Mouse (Mus musculus) midbrain, embryonic 15.5 days (tissue): ENCODE measurements around the gene Unc80. TPM values are rescaled to one million over a fixed set of nuclear protein-coding genes. Genes with fewer than 3 reads are reported as not detected.

Source experiments
- ATAC-seq: fragments of 200-750 bp; cut with Nextera tagmentation; replicated peaks from 2 replicates; pipeline ENCODE4 v1.8.0; 2017; ENCODE audit warnings: moderate TSS enrichment
- H3K27ac ChIP-seq: fragments of 300-500 bp; sonication (generic); 2 replicates; pipeline ENCODE4 v1.5.1; 2015; ENCODE audit warnings: mild to moderate bottlenecking, inconsistent platforms
- H3K27me3 ChIP-seq: fragments of 300-500 bp; sonication (generic); replicated peaks from 2 replicates; pipeline ENCODE4 v1.6.1; 2015; ENCODE audit warnings: inconsistent platforms
- H3K36me3 ChIP-seq: fragments of 300-500 bp; sonication (generic); replicated peaks from 2 replicates; pipeline ENCODE4 v1.6.1; 2015; ENCODE audit warnings: inconsistent platforms
- H3K4me1 ChIP-seq: fragments of 300-500 bp; sonication (generic); 2 replicates; pipeline ENCODE4 v1.6.1; 2015; ENCODE audit warnings: inconsistent platforms
- H3K4me2 ChIP-seq: fragments of 300-500 bp; sonication (generic); 2 replicates; pipeline ENCODE4 v1.6.1; 2015; ENCODE audit warnings: inconsistent platforms, mild to moderate bottlenecking, moderate library complexity
- H3K4me3 ChIP-seq: fragments of 300-500 bp; sonication (generic); 2 replicates; pipeline ENCODE4 v1.5.1; 2015; ENCODE audit warnings: mild to moderate bottlenecking, inconsistent platforms
- H3K9ac ChIP-seq: fragments of 300-500 bp; sonication (generic); 2 replicates; pipeline ENCODE4 v1.6.1; 2015; ENCODE audit warnings: mild to moderate bottlenecking, inconsistent platforms
- H3K9me3 ChIP-seq: fragments of 300-500 bp; sonication (generic); 2 replicates; pipeline ENCODE4 v1.6.1; 2016; ENCODE audit warnings: inconsistent platforms
- WGBS: fragments of 180-500 bp; shearing (Covaris S2); methylation state at CpG from one replicate; pipeline ENCODE4 v1.1.7; 2015; ENCODE audit warnings: mixed read lengths; 5-methylcytosine and 5-hydroxymethylcytosine counted together
- polyA plus RNA-seq: library from polyadenylated mRNA; unstranded; fragments of >200 nt; fragmentation: Nextera tagmentation; extraction: Ambion mirVana; gene quantifications from 2 replicates; pipeline ENCODE4 v1.2.1, GENCODE M21; 2015

Unc80 gene
- polyA plus RNA-seq, result 6.0 and 6.4 TPM in 2 replicates

- peak; percentile 93 for ATAC-seq
- 1% methylated on average over 74 of the region's 83 CpGs for WGBS
- H3K27ac ChIP-seq, result peak within 1 kb of the TSS; percentile 78
- H3K36me3 ChIP-seq, result no peaks in the 10 kb centered on the region
- peaks cover 7% of the 10 kb centered on the region for H3K4me1 ChIP-seq
- peak within 1 kb of the TSS; percentile 63 for H3K4me2 ChIP-seq
- H3K27me3 ChIP-seq, result no peaks in the 10 kb centered on the region
- peak within 1 kb of the TSS; percentile 64 for H3K4me3 ChIP-seq
- peak within 1 kb of the TSS; percentile 70 for H3K9ac ChIP-seq
- no peaks in the 10 kb centered on the region for H3K9me3 ChIP-seq
These were observed at the start of gene Unc80 for GRCm38 (mm10) chr1:66467821-66468703. Gene Unc80 (plus strand): TSS chr1:66468367.

- Histone ChIP-seq H3K4me2 (no peak overlapping the region), H3K9ac (no peak overlapping the region), H3K36me3 (peaks cover 45% of the 10 kb centered on the region), H3K27me3 (no peaks in the 10 kb centered on the region), H3K27ac (no peak overlapping the region), H3K4me1 (peaks cover 3% of the 10 kb centered on the region; the same call in 1 of the 2 replicates), H3K9me3 (no peaks in the 10 kb centered on the region), H3K4me3 (no peak overlapping the region)
- 93% methylated on average over 5 of the region's 5 CpGs for WGBS
- no peak for ATAC-seq
These were observed 42.1 kb upstream of the Unc80 start for GRCm38 (mm10) chr1:66426073-66426472.

- Histone ChIP-seq H3K9me3 (no peaks in the 10 kb centered on the region), H3K4me1 (peaks cover 3% of the 10 kb centered on the region; the same call in 1 of the 2 replicates), H3K4me2 (no peak overlapping the region), H3K27ac (no peak overlapping the region), H3K9ac (no peak overlapping the region), H3K27me3 (no peaks in the 10 kb centered on the region), H3K4me3 (no peak overlapping the region), H3K36me3 (peaks cover 38% of the 10 kb centered on the region)
- ATAC-seq, result no peak
These were observed 37.2 kb upstream of the Unc80 start for GRCm38 (mm10) chr1:66430962-66431361.

GRCm38 (mm10) chr1:66431472-66431871, 36.7 kb upstream of the Unc80 start:
- Histone ChIP-seq H3K27me3 (no peaks in the 10 kb centered on the region), H3K9ac (no peak overlapping the region), H3K36me3 (peaks cover 33% of the 10 kb centered on the region), H3K27ac (no peak overlapping the region), H3K4me1 (peaks cover 3% of the 10 kb centered on the region; the same call in 1 of the 2 replicates), H3K9me3 (no peaks in the 10 kb centered on the region), H3K4me3 (no peak overlapping the region), H3K4me2 (no peak overlapping the region)
- 88% methylated on average over 6 of the region's 6 CpGs for WGBS
- ATAC-seq, result no peak

- no peak overlapping the region for H3K4me2 ChIP-seq
- no peak overlapping the region for H3K9ac ChIP-seq
- H3K4me3 ChIP-seq, result no peak overlapping the region
- no peak overlapping the region for H3K27ac ChIP-seq
- H3K27me3 ChIP-seq, result no peaks in the 10 kb centered on the region
- no peaks in the 10 kb centered on the region for H3K4me1 ChIP-seq
- no peaks in the 10 kb centered on the region for H3K9me3 ChIP-seq
- peaks cover 40% of the 10 kb centered on the region for H3K36me3 ChIP-seq
- WGBS, result 94% methylated on average over 2 of the region's 2 CpGs
- no peak for ATAC-seq
These were observed 30.1 kb upstream of the Unc80 start for GRCm38 (mm10) chr1:66438069-66438468.

- ATAC-seq, result 0 out of 2 replicates have a peak, but pooled peaks have one; percentile 27
- Histone ChIP-seq H3K9ac (no peak overlapping the region), H3K36me3 (peaks cover 37% of the 10 kb centered on the region), H3K9me3 (no peaks in the 10 kb centered on the region), H3K27ac (no peak overlapping the region), H3K4me3 (no peak overlapping the region), H3K4me1 (no peaks in the 10 kb centered on the region), H3K4me2 (no peak overlapping the region), H3K27me3 (no peaks in the 10 kb centered on the region)
- 73% methylated on average over 2 of the region's 2 CpGs for WGBS
These were observed 25.2 kb upstream of the Unc80 start for GRCm38 (mm10) chr1:66442922-66443321.

GRCm38 (mm10) chr1:66449471-66449870, 18.7 kb upstream of the Unc80 start:
- WGBS, result 72% methylated on average over 2 of the region's 2 CpGs

GRCm38 (mm10) chr1:66456580-66456979, 11.6 kb upstream of the Unc80 start:
- H3K9me3 ChIP-seq, result no peaks in the 10 kb centered on the region
- no peak overlapping the region for H3K4me3 ChIP-seq

More at GRCm38 (mm10) chr1:66449471-66449870, 18.7 kb upstream of the Unc80 start:
- H3K4me3 ChIP-seq, result no peak overlapping the region
- no peaks in the 10 kb centered on the region for H3K36me3 ChIP-seq
- no peaks in the 10 kb centered on the region for H3K9me3 ChIP-seq
- H3K4me1 ChIP-seq, result no peaks in the 10 kb centered on the region
- no peak for ATAC-seq
- no peak overlapping the region for H3K9ac ChIP-seq
- H3K4me2 ChIP-seq, result no peak overlapping the region
- no peak overlapping the region for H3K27ac ChIP-seq
- H3K27me3 ChIP-seq, result no peaks in the 10 kb centered on the region

GRCm38 (mm10) chr1:66457747-66458146, 10.4 kb upstream of the Unc80 start:
- 67% methylated on average over 3 of the region's 3 CpGs for WGBS
- no peak overlapping the region for H3K9ac ChIP-seq
- no peaks in the 10 kb centered on the region for H3K4me1 ChIP-seq
- H3K27me3 ChIP-seq, result no peaks in the 10 kb centered on the region
- no peak overlapping the region for H3K4me2 ChIP-seq
- H3K4me3 ChIP-seq, result no peak overlapping the region
- H3K9me3 ChIP-seq, result no peaks in the 10 kb centered on the region
- no peaks in the 10 kb centered on the region for H3K36me3 ChIP-seq
- H3K27ac ChIP-seq, result no peak overlapping the region
- no peak for ATAC-seq

More at GRCm38 (mm10) chr1:66456580-66456979, 11.6 kb upstream of the Unc80 start:
- WGBS, result 17% methylated on average over 2 of the region's 2 CpGs
- Histone ChIP-seq H3K36me3 (no peaks in the 10 kb centered on the region), H3K4me1 (no peaks in the 10 kb centered on the region), H3K27me3 (no peaks in the 10 kb centered on the region), H3K9ac (no peak overlapping the region), H3K4me2 (no peak overlapping the region), H3K27ac (no peak overlapping the region)
- ATAC-seq, result no peak

- 81% methylated on average over 3 of the region's 3 CpGs for WGBS
- no peaks in the 10 kb centered on the region for H3K9me3 ChIP-seq
- ATAC-seq, result no peak
These were observed 8.8 kb upstream of the Unc80 start for GRCm38 (mm10) chr1:66459394-66459793.

GRCm38 (mm10) chr1:66460850-66461249, 7.3 kb upstream of the Unc80 start:
- Histone ChIP-seq H3K27me3 (no peaks in the 10 kb centered on the region), H3K9ac (no peak overlapping the region), H3K9me3 (no peaks in the 10 kb centered on the region), H3K36me3 (no peaks in the 10 kb centered on the region), H3K27ac (no peak overlapping the region), H3K4me2 (no peak overlapping the region), H3K4me3 (no peak overlapping the region), H3K4me1 (no peaks in the 10 kb centered on the region)
- no peak for ATAC-seq
- 87% methylated on average over 4 of the region's 4 CpGs for WGBS

More at GRCm38 (mm10) chr1:66459394-66459793, 8.8 kb upstream of the Unc80 start:
- Histone ChIP-seq H3K27me3 (no peaks in the 10 kb centered on the region), H3K9ac (no peak overlapping the region), H3K4me3 (no peak overlapping the region), H3K27ac (no peak overlapping the region), H3K4me2 (no peak overlapping the region), H3K4me1 (no peaks in the 10 kb centered on the region), H3K36me3 (no peaks in the 10 kb centered on the region)

- peak; percentile 74 for ATAC-seq
- Histone ChIP-seq H3K27ac (peak overlapping the region; percentile 78; the same call in 1 of the 2 replicates), H3K4me1 (peaks cover 7% of the 10 kb centered on the region), H3K4me2 (peak overlapping the region; percentile 63), H3K36me3 (no peaks in the 10 kb centered on the region), H3K27me3 (no peaks in the 10 kb centered on the region), H3K9ac (peak overlapping the region; percentile 70), H3K9me3 (no peaks in the 10 kb centered on the region), H3K4me3 (peak overlapping the region; percentile 64)
- 4% methylated on average over 3 of the region's 3 CpGs for WGBS
These were observed 495 bp downstream of the Unc80 start for GRCm38 (mm10) chr1:66468704-66469020.

GRCm38 (mm10) chr1:66482751-66483150, 14.6 kb downstream of the Unc80 start:
- no peak for ATAC-seq
- no peak overlapping the region for H3K9ac ChIP-seq
- no peak overlapping the region for H3K4me3 ChIP-seq
- H3K27me3 ChIP-seq, result no peaks in the 10 kb centered on the region
- H3K9me3 ChIP-seq, result no peaks in the 10 kb centered on the region
- H3K4me2 ChIP-seq, result no peak overlapping the region
- H3K36me3 ChIP-seq, result no peaks in the 10 kb centered on the region; the same call in 1 of the 2 replicates
- 78% methylated on average over 3 of the region's 3 CpGs for WGBS
- H3K27ac ChIP-seq, result no peak overlapping the region
- no peaks in the 10 kb centered on the region for H3K4me1 ChIP-seq
